Mouse (Mus musculus) bone marrow, adult 2 months (tissue): ENCODE measurements around the gene Spryd4. TPM values are rescaled to one million over a fixed set of nuclear protein-coding genes. Genes with fewer than 3 reads are reported as not detected.
A peak's percentile ranks its signal among the peaks of the same experiment; 100 is the strongest.
"Not testable (repeated sequence)": the region's sequence is repeated elsewhere in the genome, so short reads cannot be mapped to it uniquely, and the experiment has no call there.

Experiments
- H3K27ac ChIP-seq: fragments of 200-500 bp; 2 replicates; pipeline ENCODE4 v1.5.1; 2012; ENCODE audit warnings: low read depth, mild to moderate bottlenecking, control low read depth, inconsistent platforms, low read length; ENCODE audit not compliant: control insufficient read depth, poor library complexity, insufficient read depth
- H3K4me1 ChIP-seq: fragments of 200-500 bp; 2 replicates; pipeline ENCODE4 v1.6.1; 2011; ENCODE audit warnings: low read length; ENCODE audit not compliant: control insufficient read depth, insufficient read depth
- H3K4me3 ChIP-seq: fragments of 200-500 bp; replicated peaks from 2 replicates; pipeline ENCODE3; 2011; ENCODE audit warnings: mild to moderate bottlenecking, low read depth, low read length, control low read depth; ENCODE audit not compliant: control insufficient read depth
- CTCF ChIP-seq: fragments of 200-500 bp; IDR thresholded peaks from 2 replicates; pipeline ENCODE4 v1.5.1; 2011; ENCODE audit warnings: low read length, control low read depth; ENCODE audit not compliant: control insufficient read depth, insufficient read depth
- POLR2A ChIP-seq: fragments of 200-500 bp; IDR thresholded peaks from 2 replicates; pipeline ENCODE4 v1.6.1; 2011; ENCODE audit warnings: low read depth, mild to moderate bottlenecking, control low read depth, low read length, borderline replicate concordance; ENCODE audit not compliant: control insufficient read depth
- WGBS: fragments of 180-500 bp; shearing (Covaris S2); methylation state at CpG from one replicate; pipeline ENCODE4 v1.1.7; 2018; 5-methylcytosine and 5-hydroxymethylcytosine counted together
- polyA plus RNA-seq: library from polyadenylated mRNA; stranded (reverse); fragments of >200 nt; gene quantifications from 2 replicates; pipeline ENCODE4 v1.2.4, GENCODE M21; 2011; ENCODE audit warnings: low replicate concordance; ENCODE audit not compliant: missing spikeins, insufficient read depth, insufficient read length

The Spryd4 gene
- polyA plus RNA-seq, 1 experiment, result 5.1 TPM

- H3K4me3 ChIP-seq, result no peak overlapping the region
- H3K4me1 ChIP-seq, result no peaks in the 10 kb centered on the region; the same call in 1 of the 2 replicates
- WGBS, result 58% methylated on average over 18 of the region's 18 CpGs
- TF ChIP-seq POLR2A, result no peak
- no peak for TF ChIP-seq CTCF
- H3K27ac ChIP-seq, result peak overlapping the region; percentile 41
These were observed 6.9 kb upstream of the Spryd4 start for GRCm38 (mm10) chr10:128218387-128219117.

GRCm38 (mm10) chr10:128214981-128215380 is 3.4 kb upstream of the Spryd4 start:
- no peaks in the 10 kb centered on the region; the same call in 1 of the 2 replicates for H3K4me1 ChIP-seq
- 63% methylated on average over 5 of the region's 5 CpGs for WGBS
- H3K27ac ChIP-seq, result no peak overlapping the region
- H3K4me3 ChIP-seq, result no peak overlapping the region
- TF ChIP-seq CTCF (no peak), POLR2A (no peak)

- H3K4me3 ChIP-seq, H3K27ac ChIP-seq, H3K4me1 ChIP-seq: not testable (repeated sequence)
- 90% methylated on average over 4 of the region's 4 CpGs for WGBS
These were observed 2.5 kb upstream of the Spryd4 start for GRCm38 (mm10) chr10:128214112-128214511.

GRCm38 (mm10) chr10:128212871-128213323 is 1.3 kb upstream of the Spryd4 start:
- H3K4me3 ChIP-seq, result peak overlapping the region; percentile 47
- H3K4me1 ChIP-seq, result no peaks in the 10 kb centered on the region; the same call in 1 of the 2 replicates
- H3K27ac ChIP-seq, result peak overlapping the region; percentile 28; the same call in 1 of the 2 replicates
- WGBS, result under 1% methylated on average over 18 of the region's 18 CpGs
- no peak for TF ChIP-seq POLR2A
- peak; percentile 70 for TF ChIP-seq CTCF

- TF ChIP-seq POLR2A (no peak), CTCF (no peak)
- WGBS, result 44% methylated on average over 6 of the region's 6 CpGs
These were observed 541 bp upstream of the Spryd4 start for GRCm38 (mm10) chr10:128212148-128212547.

GRCm38 (mm10) chr10:128210954-128211353 is 653 bp downstream of the Spryd4 start:
- no peak overlapping the region for H3K27ac ChIP-seq
- WGBS, result 12% methylated on average over 14 of the region's 14 CpGs
- TF ChIP-seq CTCF (no peak), POLR2A (no peak)
- peak overlapping the region; percentile 81 for H3K4me3 ChIP-seq
- no peaks in the 10 kb centered on the region; the same call in 1 of the 2 replicates for H3K4me1 ChIP-seq

More at GRCm38 (mm10) chr10:128212148-128212547, 541 bp upstream of the Spryd4 start:
- Histone ChIP-seq H3K4me1 (no peaks in the 10 kb centered on the region; the same call in 1 of the 2 replicates), H3K27ac (no peak overlapping the region), H3K4me3 (peak overlapping the region; percentile 81)

- Histone ChIP-seq H3K4me3 (no peak overlapping the region), H3K27ac (no peak overlapping the region), H3K4me1 (no peaks in the 10 kb centered on the region; the same call in 1 of the 2 replicates)
- TF ChIP-seq CTCF (no peak), POLR2A (no peak)
- 60% methylated on average over 2 of the region's 2 CpGs for WGBS
These were observed 1.5 kb downstream of the Spryd4 start for GRCm38 (mm10) chr10:128210131-128210530.

- Histone ChIP-seq H3K4me3 (no peak overlapping the region), H3K27ac (no peak overlapping the region), H3K4me1 (no peaks in the 10 kb centered on the region; the same call in 1 of the 2 replicates)
- WGBS, result 81% methylated on average over 11 of the region's 11 CpGs
- TF ChIP-seq CTCF, result no peak
- no peak for TF ChIP-seq POLR2A
These were observed 2.1 kb downstream of the Spryd4 start for GRCm38 (mm10) chr10:128209311-128210009.

- no peak overlapping the region for H3K27ac ChIP-seq
- no peak overlapping the region for H3K4me3 ChIP-seq
- no peak for TF ChIP-seq POLR2A
- no peak for TF ChIP-seq CTCF
- WGBS, result 93% methylated on average over 10 of the region's 10 CpGs
- no peaks in the 10 kb centered on the region; the same call in 1 of the 2 replicates for H3K4me1 ChIP-seq
These were observed 3.3 kb downstream of the Spryd4 start for GRCm38 (mm10) chr10:128208326-128208725.
